Mouse (Mus musculus) limb, embryonic 13.5 days (tissue): ENCODE measurements around the gene Klf16. TPM values are rescaled to one million over a fixed set of nuclear protein-coding genes. Genes with fewer than 3 reads are reported as not detected.

Experiments used
- ATAC-seq: fragments of 200-750 bp; cut with Nextera tagmentation; 2 replicates; pipeline ENCODE4 v1.8.0; 2017; ENCODE audit warnings: low read depth, moderate number of reproducible peaks, moderate TSS enrichment; ENCODE audit not compliant: low FRiP score
- H3K27ac ChIP-seq: fragments of 300-500 bp; sonication (generic); 2 replicates; pipeline ENCODE4 v1.5.1; 2015; ENCODE audit warnings: inconsistent platforms, mild to moderate bottlenecking, moderate library complexity
- H3K27me3 ChIP-seq: fragments of 300-500 bp; sonication (generic); 2 replicates; pipeline ENCODE4 v1.6.1; 2015; ENCODE audit warnings: mild to moderate bottlenecking, inconsistent platforms
- H3K36me3 ChIP-seq: fragments of 300-500 bp; sonication (generic); 2 replicates; pipeline ENCODE4 v1.6.1; 2015; ENCODE audit warnings: inconsistent platforms, mild to moderate bottlenecking, moderate library complexity
- H3K4me1 ChIP-seq: fragments of 300-500 bp; sonication (generic); 2 replicates; pipeline ENCODE4 v1.6.1; 2015; ENCODE audit warnings: inconsistent platforms
- H3K4me2 ChIP-seq: fragments of 300-500 bp; sonication (generic); replicated peaks from 2 replicates; pipeline ENCODE4 v1.6.1; 2015; ENCODE audit warnings: inconsistent platforms, mild to moderate bottlenecking, moderate library complexity
- H3K4me3 ChIP-seq: fragments of 300-500 bp; sonication (generic); 2 replicates; pipeline ENCODE4 v1.5.1; 2015; ENCODE audit warnings: moderate library complexity, mild to moderate bottlenecking, inconsistent platforms
- H3K9ac ChIP-seq: fragments of 300-500 bp; sonication (generic); 2 replicates; pipeline ENCODE4 v1.6.1; 2015; ENCODE audit warnings: mild to moderate bottlenecking, inconsistent platforms
- H3K9me3 ChIP-seq: fragments of 300-500 bp; sonication (generic); 2 replicates; pipeline ENCODE4 v1.6.1; 2016; ENCODE audit warnings: inconsistent platforms
- WGBS: fragments of 180-500 bp; shearing (Covaris S2); methylation state at CpG from one replicate; pipeline ENCODE4 v1.1.7; 2015; 5-methylcytosine and 5-hydroxymethylcytosine counted together
- polyA plus RNA-seq: library from polyadenylated mRNA; unstranded; fragments of >200 nt; fragmentation: Nextera tagmentation; extraction: Ambion mirVana; gene quantifications from 2 replicates; pipeline ENCODE4 v1.2.1, GENCODE M21; 2015

Klf16 gene
- polyA plus RNA-seq, 1 experiment from 2014 or later: 9.3 TPM

DNA sequence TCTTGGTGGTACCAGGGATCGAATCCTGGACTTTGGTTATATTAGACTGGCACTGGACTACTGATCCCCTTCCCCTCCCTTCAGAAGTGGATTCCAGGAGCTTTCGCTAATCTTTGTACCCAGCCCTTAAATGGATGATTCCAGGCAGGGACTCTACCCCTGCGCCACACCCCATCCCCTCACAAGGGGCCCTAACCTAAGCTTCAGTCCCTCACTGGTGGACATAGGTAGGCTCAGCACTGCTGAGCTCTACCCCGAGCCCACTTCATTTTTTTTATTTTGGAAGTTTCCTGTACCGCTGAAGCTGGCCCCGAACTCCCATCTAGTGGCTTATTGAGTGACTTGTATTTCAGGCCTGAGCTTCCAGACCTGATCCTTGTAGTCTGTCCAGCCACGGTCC, 26.2 kb upstream of the Klf16 start:
- ATAC-seq: no peak
- peak overlapping the region; percentile 96 for H3K4me2 ChIP-seq
- no peaks in the 10 kb centered on the region for H3K27me3 ChIP-seq
- peaks cover 27% of the 10 kb centered on the region for H3K36me3 ChIP-seq
- peak overlapping the region; percentile 55 for H3K27ac ChIP-seq
- H3K4me3 ChIP-seq: peak overlapping the region; percentile 71
- WGBS: 32% methylated on average over 7 of the region's 7 CpGs
- no peaks in the 10 kb centered on the region for H3K9me3 ChIP-seq
- H3K9ac ChIP-seq: peak overlapping the region; percentile 77
- H3K4me1 ChIP-seq: peaks cover 18% of the 10 kb centered on the region

DNA sequence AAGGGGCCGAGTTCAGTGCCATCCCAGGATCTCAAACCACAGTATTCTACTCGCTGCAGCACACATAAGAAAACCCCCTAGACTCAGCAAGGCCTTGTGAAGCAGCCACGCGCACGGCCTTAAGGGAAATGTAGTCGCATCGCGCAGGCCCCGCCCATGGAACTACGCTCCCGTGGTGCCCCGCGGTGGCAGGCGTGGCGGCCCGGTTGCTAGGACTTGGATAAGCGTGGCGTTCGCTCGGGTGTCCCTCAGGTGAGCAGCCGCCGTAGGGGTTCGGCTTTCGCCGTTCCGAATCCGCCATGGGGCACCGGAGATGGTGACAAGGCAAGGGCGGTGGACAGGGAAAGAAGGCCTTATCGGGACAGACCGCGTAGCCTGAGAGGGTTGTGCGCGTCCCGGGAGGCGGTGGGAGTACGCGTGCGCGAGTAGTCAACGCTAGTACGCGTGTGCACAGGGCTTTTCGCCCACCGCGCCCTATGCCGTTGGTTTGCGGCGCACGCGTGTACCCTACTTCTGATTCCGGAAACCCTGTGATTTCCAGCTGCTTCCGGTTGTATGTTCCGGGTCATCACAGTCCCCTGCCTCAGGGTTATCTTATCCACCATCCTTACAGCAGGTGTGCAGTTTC, 25.7 kb upstream of the Klf16 start, which contains the start of the genes Scamp4 and Adat3:
Gene Scamp4 (plus strand): TSS at position 175 of the 628 bp plus-strand sequence.
Gene Adat3 (plus strand): TSS at position 183 of the 628 bp plus-strand sequence.
- peak; percentile 96 for ATAC-seq
- under 1% methylated on average over 54 of the region's 54 CpGs for WGBS

DNA sequence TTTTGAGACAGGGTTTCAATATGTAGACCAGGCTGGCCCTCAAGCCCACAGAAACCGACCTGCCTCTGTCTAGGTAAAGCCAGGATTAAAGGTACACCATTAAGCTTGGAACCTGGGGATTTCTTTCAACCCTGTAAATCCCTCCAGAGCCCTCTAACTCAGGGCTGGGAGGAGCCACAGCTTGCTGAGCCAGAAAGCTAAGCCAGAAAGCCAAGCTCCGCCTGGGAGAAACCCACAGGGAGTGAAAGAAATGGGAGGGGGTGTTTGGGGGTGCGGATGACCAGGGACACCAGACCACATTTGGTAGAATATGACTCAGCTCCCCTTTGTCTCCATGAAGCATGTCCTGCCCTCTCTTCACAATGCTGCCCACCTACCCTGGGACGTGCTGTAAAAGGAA, 19.2 kb upstream of the Klf16 start:
- 38% methylated on average over 4 of the region's 4 CpGs for WGBS
- no peak for ATAC-seq
- no peaks in the 10 kb centered on the region for H3K9me3 ChIP-seq
- no peak overlapping the region for H3K4me3 ChIP-seq
- H3K9ac ChIP-seq: no peak overlapping the region
- H3K4me2 ChIP-seq: no peak overlapping the region
- no peak overlapping the region for H3K27ac ChIP-seq
- H3K27me3 ChIP-seq: no peaks in the 10 kb centered on the region
- H3K36me3 ChIP-seq: no peaks in the 10 kb centered on the region
- H3K4me1 ChIP-seq: no peaks in the 10 kb centered on the region

More for the DNA sequence above, 25.7 kb upstream of the Klf16 start, which contains the start of the genes Scamp4 and Adat3:
- Histone ChIP-seq H3K9ac (peak within 1 kb of the TSS; percentile 77), H3K4me1 (peaks cover 18% of the 10 kb centered on the region), H3K27me3 (no peaks in the 10 kb centered on the region), H3K27ac (peak within 1 kb of the TSS; percentile 83), H3K36me3 (peaks cover 21% of the 10 kb centered on the region), H3K4me3 (peak within 1 kb of the TSS; percentile 71), H3K4me2 (peak within 1 kb of the TSS; percentile 96), H3K9me3 (no peaks in the 10 kb centered on the region)

DNA sequence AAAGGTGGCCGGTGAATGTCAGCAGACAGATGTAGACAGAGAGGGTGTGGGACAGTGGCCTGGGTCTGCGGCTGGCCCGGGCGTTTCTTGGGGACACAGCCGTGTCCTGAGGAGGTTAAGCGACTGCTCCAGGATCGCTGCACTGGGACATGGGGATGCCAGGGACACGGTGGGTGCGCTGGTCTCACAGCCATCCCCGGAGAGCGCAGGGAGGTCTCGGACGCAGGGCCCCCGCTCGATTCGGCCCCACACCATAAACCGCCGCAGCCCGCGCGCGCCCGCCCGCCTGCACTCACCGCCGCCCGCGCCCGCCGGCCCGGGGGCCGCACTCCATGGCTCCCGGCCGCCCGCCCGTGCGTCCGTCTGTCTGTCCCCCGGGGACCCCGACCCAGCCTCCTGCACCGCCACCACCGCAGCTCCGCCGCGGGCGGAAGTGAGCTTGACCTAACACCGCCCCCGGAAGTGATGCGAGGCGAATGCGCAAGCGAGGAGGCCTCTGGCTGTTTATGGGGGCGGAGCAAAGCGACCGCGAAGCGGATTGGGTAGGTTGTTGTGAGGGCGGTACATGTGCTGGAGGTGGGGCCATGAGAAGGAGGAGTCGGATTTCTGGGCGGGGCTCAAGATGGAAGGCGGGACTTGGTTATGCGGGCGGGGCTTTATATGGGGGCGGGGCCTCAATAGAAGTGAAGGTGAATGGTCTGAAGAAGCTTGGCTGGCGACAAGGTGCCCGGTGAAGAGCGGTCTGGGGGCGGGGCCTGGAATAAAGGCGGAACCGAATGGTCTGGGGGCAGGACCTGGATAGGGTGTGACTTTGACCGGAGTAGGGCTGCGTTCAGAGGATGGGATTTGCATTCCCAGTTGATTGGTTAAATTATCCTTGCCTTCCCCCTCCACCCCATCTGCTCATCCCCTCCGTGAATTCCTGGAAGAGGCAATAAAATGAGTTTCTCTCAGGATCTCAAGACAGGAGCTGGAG, 13.0 kb upstream of the Klf16 start, which contains the start of gene Abhd17a:
Gene Abhd17a (minus strand): TSS at position 463 of the 976 bp plus-strand sequence.
- WGBS: under 1% methylated on average over 64 of the region's 73 CpGs
- Histone ChIP-seq H3K4me2 (peak within 1 kb of the TSS; percentile 98), H3K36me3 (peaks cover 15% of the 10 kb centered on the region), H3K9ac (peak within 1 kb of the TSS; percentile 96), H3K27ac (peak within 1 kb of the TSS; percentile 6; the same call in 1 of the 2 replicates), H3K27me3 (no peaks in the 10 kb centered on the region), H3K9me3 (no peaks in the 10 kb centered on the region), H3K4me3 (peak within 1 kb of the TSS; percentile 92), H3K4me1 (peaks cover 23% of the 10 kb centered on the region)
- peak; percentile 96 for ATAC-seq

DNA sequence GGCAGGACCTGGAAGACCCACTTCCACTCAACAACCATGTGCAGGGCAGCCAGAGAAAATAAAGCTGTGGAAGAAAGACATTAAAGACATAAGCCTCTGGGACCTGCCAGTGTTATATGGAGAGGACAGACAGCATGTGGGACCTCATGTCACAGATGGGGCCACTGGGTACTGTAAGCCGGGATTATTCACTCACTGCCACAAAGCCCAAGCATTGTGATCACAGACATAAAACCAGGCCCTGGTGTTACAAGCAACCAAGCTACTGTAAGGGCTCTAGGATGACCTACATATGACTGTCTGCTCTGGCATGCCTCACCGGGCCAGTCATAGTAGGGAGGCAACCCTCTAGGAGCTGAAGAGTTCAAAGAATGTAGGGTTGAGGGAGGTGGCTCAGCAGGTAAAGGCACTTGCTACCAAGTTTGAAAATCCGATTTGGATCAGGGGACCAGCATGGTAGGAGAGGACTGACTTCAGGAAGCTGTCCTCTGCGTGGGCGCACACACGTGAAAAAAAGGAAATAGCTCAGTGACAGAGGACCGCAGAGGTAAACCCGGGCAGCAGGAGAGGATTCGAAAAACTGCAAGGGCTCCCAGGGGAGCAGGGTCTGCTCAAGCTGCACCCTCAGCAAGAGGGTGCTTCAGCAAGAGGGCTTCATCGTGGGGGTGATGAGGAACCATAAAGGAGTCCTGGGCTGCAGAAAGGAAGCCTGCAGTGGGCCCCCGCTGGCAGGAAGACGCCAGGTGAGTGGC, 12.2 kb upstream of the Klf16 start:
- Histone ChIP-seq H3K4me2 (peak overlapping the region; percentile 98), H3K9ac (peak overlapping the region; percentile 96), H3K4me1 (peaks cover 28% of the 10 kb centered on the region), H3K9me3 (no peaks in the 10 kb centered on the region), H3K27ac (0 out of 2 replicates have a peak overlapping the region, but pooled peaks have one; percentile 6), H3K4me3 (peak overlapping the region; percentile 92), H3K36me3 (peaks cover 23% of the 10 kb centered on the region), H3K27me3 (no peaks in the 10 kb centered on the region)
- 16% methylated on average over 12 of the region's 12 CpGs for WGBS
- no peak for ATAC-seq

DNA sequence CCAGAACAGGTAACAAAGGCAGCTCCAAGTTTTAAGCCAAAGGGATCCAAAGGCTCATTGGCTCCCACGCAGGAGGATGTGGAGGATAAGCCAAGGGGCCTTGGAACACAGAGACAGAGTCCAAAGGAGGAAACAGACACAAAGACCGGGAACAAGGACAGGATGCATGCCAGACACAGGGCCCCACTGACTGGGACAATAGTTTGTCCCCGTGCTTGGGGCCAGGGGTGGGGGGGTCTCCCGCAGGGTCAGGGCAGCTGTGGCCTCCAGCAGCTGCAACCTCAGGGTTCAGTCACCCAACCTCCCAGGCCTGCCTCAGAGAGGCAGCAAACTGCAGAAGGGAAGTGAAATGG, 10.2 kb upstream of the Klf16 start:
- ATAC-seq: no peak
- no peaks in the 10 kb centered on the region for H3K9me3 ChIP-seq
- H3K27me3 ChIP-seq: no peaks in the 10 kb centered on the region
- H3K36me3 ChIP-seq: peaks cover 41% of the 10 kb centered on the region
- H3K9ac ChIP-seq: peak overlapping the region; percentile 25; the same call in 1 of the 2 replicates
- H3K27ac ChIP-seq: peak overlapping the region; percentile 39; the same call in 1 of the 2 replicates
- WGBS: 50% methylated on average over 4 of the region's 4 CpGs
- H3K4me1 ChIP-seq: peaks cover 28% of the 10 kb centered on the region
- peak overlapping the region; percentile 0 for H3K4me2 ChIP-seq
- no peak overlapping the region for H3K4me3 ChIP-seq

DNA sequence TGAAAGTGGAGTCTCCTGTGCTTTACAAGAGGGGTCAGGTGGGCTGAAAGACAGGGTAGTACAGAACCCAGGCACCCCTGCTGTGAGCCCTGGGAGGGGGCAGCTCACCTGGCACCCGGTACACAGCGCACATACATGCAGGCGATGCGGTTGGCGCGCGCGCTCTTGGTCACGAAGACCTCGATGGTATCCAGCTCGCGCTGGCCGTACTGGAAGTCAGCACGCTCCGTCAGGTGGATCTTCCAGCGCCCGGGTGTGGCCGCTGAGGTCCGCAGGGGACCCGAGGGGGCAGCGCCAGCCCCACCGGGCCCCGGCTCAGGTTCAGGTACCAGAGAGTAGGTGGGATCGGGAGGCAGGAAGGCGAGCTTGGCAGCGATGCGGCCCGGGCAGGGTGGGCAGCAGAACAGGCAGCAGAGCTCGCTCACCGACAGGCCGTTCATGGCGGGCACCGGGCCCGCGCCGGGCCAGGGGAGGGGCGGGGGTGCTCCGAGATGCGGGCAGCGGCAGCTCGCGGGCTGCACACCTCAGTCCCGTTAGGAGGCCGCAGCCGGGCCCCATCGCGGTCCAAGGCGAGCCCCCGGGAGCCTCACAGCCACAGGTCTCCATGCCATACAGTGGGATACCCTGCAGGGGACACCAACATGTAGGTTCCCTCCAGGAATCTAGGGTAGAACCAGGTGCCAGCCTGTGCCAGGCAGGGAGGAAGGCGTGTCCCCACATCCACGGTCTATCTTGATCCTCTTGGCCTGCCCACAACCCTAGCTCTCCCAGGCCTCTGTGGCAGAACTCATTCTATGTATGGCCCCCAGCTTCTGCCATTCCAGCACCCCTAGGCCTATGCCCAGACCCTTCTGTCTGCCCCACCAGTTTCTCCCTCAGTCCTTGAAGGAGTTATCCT, 9.5 kb upstream of the Klf16 start:
- Histone ChIP-seq H3K4me2 (peak overlapping the region; percentile 0), H3K9ac (peak overlapping the region; percentile 25; the same call in 1 of the 2 replicates), H3K9me3 (no peaks in the 10 kb centered on the region), H3K36me3 (peaks cover 47% of the 10 kb centered on the region), H3K4me3 (peak overlapping the region; percentile 14; the same call in 1 of the 2 replicates), H3K27me3 (no peaks in the 10 kb centered on the region), H3K27ac (peak overlapping the region; percentile 39; the same call in 1 of the 2 replicates), H3K4me1 (peaks cover 28% of the 10 kb centered on the region)
- ATAC-seq: no peak
- 94% methylated on average over 44 of the region's 51 CpGs for WGBS

DNA sequence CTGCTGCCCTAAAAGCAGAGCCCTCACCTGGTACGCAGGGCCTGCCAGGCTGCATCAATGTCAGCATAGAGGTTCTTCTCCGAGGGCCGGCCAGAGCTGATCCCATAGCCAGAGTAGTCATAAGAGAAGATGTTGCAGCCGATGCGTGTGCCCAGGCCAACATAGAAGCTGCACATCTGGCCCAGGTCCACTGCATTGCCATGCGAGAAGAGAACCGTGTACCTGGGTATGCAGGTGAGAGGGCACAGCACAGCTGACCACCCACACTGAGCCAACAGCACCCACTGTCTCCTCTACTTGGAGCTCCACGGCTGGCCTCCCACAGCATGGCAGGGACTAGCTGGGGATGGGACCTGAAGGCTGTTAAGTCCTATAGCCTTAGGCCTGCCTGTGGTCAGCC, 8.5 kb upstream of the Klf16 start:
- Histone ChIP-seq H3K36me3 (peaks cover 52% of the 10 kb centered on the region), H3K4me1 (peaks cover 28% of the 10 kb centered on the region), H3K9ac (0 out of 2 replicates have a peak overlapping the region, but pooled peaks have one; percentile 0), H3K4me2 (peak overlapping the region; percentile 0), H3K9me3 (no peaks in the 10 kb centered on the region), H3K27ac (no peak overlapping the region), H3K4me3 (no peak overlapping the region), H3K27me3 (no peaks in the 10 kb centered on the region)
- ATAC-seq: no peak
- WGBS: 95% methylated on average over 8 of the region's 8 CpGs

DNA sequence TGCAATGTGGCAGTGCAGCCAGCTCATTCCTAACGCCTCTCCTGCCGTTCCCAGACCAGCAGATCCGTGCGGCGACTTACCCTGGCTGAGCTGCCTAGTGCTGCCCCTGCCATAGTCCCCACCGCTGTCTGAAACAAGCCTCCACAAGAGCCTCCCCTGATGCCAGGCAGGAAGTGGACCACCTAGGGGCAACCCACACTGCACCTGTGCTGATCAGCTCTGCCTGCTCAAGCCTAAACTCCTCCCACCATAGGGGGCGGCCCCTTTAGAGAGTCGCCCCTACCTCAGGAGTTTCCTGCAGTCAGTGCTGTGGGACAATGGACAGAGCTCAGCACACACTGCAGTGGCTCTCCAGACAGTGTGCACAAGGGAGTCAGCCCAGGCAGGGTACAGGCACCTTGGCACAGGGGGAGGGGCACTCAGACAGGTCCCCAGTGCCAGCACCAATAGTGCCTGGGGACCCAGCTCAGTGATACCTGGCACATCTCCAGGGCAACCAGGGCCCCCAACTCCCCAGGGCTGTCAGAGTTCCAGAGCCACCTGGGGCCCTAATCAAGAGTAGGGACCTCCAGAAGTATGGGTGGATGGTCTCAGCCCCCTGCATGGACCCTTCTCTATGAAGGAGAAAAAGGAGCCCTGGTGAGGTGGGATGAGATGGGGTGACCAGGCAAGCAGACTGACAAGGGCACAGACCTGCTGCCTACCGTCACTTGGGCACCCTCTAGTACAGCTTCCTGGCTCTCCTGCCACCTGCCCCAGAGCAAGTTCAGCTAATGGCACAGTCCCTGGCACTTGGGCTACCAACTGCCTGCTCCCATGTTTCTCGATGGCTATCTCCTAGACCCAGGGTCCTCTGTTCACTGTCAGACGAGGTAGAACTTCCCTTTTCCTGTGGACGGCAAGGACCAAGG, 7.8 kb upstream of the Klf16 start:
- 75% methylated on average over 12 of the region's 12 CpGs for WGBS
- Histone ChIP-seq H3K27me3 (no peaks in the 10 kb centered on the region), H3K4me3 (no peak overlapping the region), H3K4me2 (peak overlapping the region; percentile 4), H3K4me1 (peaks cover 28% of the 10 kb centered on the region), H3K9me3 (no peaks in the 10 kb centered on the region), H3K36me3 (peaks cover 52% of the 10 kb centered on the region), H3K9ac (no peak overlapping the region), H3K27ac (peak overlapping the region; percentile 28; the same call in 1 of the 2 replicates)
- ATAC-seq: no peak

DNA sequence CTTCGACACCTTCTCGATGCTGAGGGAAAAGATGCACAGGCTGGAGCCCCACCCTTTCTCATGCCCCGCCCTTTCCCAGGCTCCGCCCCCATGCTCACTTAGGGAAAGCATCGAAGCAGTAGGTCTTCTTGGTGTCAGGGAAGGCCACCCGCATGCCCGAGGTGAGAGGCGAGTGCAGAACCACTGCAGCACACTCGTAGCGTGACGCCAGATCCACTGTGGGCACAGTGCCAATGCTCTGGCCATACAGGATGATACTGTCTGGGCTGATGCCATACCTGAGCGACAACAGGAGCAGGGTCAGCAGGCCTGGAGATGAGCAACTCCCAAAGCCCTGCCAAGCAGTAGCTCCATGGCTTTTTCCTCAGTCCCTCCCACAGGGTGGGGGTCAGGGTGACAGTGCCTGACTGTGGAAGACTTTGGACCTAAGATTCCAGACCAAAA, 6.9 kb upstream of the Klf16 start:
- Histone ChIP-seq H3K4me1 (peaks cover 26% of the 10 kb centered on the region), H3K9ac (no peak overlapping the region), H3K4me3 (no peak overlapping the region), H3K36me3 (peaks cover 52% of the 10 kb centered on the region), H3K4me2 (no peak overlapping the region), H3K27me3 (no peaks in the 10 kb centered on the region), H3K27ac (no peak overlapping the region), H3K9me3 (no peaks in the 10 kb centered on the region)
- no peak for ATAC-seq
- 66% methylated on average over 12 of the region's 12 CpGs for WGBS
